Mouse (Mus musculus) forebrain, embryonic 10.5 days (tissue): ENCODE data around the gene Pde4b. TPM values are rescaled to one million over a fixed set of nuclear protein-coding genes. Genes with fewer than 3 reads are reported as not detected.
A peak's percentile ranks its signal among the peaks of the same experiment; 100 is the strongest.

Experiments used
- DNase-seq: peaks from one replicate; pipeline ENCODE4 v3.0.0-alpha.2; 2017; ENCODE audit warnings: low spot score; ENCODE audit errors: extremely low spot score
- H3K27ac ChIP-seq: fragments of 300-500 bp; sonication (generic); 2 replicates; pipeline ENCODE4 v1.5.1; 2016; ENCODE audit warnings: mild to moderate bottlenecking
- H3K27me3 ChIP-seq: fragments of 300-500 bp; sonication (generic); 2 replicates; pipeline ENCODE4 v1.6.1; 2016; ENCODE audit warnings: mild to moderate bottlenecking; ENCODE audit not compliant: poor library complexity, severe bottlenecking
- H3K36me3 ChIP-seq: fragments of 300-500 bp; sonication (generic); replicated peaks from 2 replicates; pipeline ENCODE4 v1.6.1; 2016; ENCODE audit warnings: mild to moderate bottlenecking, moderate library complexity
- H3K4me1 ChIP-seq: fragments of 300-500 bp; sonication (generic); 2 replicates; pipeline ENCODE4 v1.6.1; 2016
- H3K4me3 ChIP-seq: fragments of 300-500 bp; sonication (generic); 2 replicates; pipeline ENCODE4 v1.5.1; 2016; ENCODE audit warnings: mild to moderate bottlenecking, moderate library complexity
- H3K9me3 ChIP-seq: fragments of 300-500 bp; sonication (generic); 2 replicates; pipeline ENCODE4 v1.6.1; 2016; ENCODE audit warnings: mild to moderate bottlenecking, moderate library complexity
- WGBS: fragments of 180-500 bp; shearing (Covaris S2); methylation state at CpG from one replicate; pipeline ENCODE4 v1.1.7; 2016; 5-methylcytosine and 5-hydroxymethylcytosine counted together
- polyA plus RNA-seq: library from polyadenylated mRNA; unstranded; fragments of >200 nt; fragmentation: Nextera tagmentation; extraction: Ambion mirVana; gene quantifications from 2 replicates; pipeline ENCODE4 v1.2.1, GENCODE M21; 2016

Gene Pde4b
- polyA plus RNA-seq, 1 experiment from 2014 or later = 6.3 TPM

GRCm38 (mm10) chr4:102439401-102440118, 352.2 kb downstream of the Pde4b start:
- Histone ChIP-seq H3K27ac (no peak overlapping the region), H3K4me3 (no peak overlapping the region), H3K36me3 (no peaks in the 10 kb centered on the region), H3K27me3 (no peaks in the 10 kb centered on the region), H3K9me3 (no peaks in the 10 kb centered on the region), H3K4me1 (peaks cover 22% of the 10 kb centered on the region)
- WGBS = 84% methylated on average over 5 of the region's 5 CpGs
- no peak for DNase-seq

GRCm38 (mm10) chr4:102440119-102440481, 352.8 kb downstream of the Pde4b start:
- 82% methylated on average over 4 of the region's 4 CpGs for WGBS
- Histone ChIP-seq H3K9me3 (no peaks in the 10 kb centered on the region), H3K4me1 (peaks cover 28% of the 10 kb centered on the region), H3K4me3 (no peak overlapping the region), H3K27me3 (no peaks in the 10 kb centered on the region), H3K36me3 (no peaks in the 10 kb centered on the region), H3K27ac (no peak overlapping the region)
- no peak for DNase-seq

- no peaks in the 10 kb centered on the region for H3K9me3 ChIP-seq
- no peaks in the 10 kb centered on the region for H3K36me3 ChIP-seq
- peak overlapping the region; percentile 63; the same call in 1 of the 2 replicates for H3K27ac ChIP-seq
- 65% methylated on average over 5 of the region's 5 CpGs for WGBS
- H3K4me1 ChIP-seq = peaks cover 29% of the 10 kb centered on the region
- H3K4me3 ChIP-seq = no peak overlapping the region
- H3K27me3 ChIP-seq = no peaks in the 10 kb centered on the region
- no peak for DNase-seq
These were observed 356.2 kb downstream of the Pde4b start for GRCm38 (mm10) chr4:102443533-102443932.

- DNase-seq = no peak
- H3K4me3 ChIP-seq = no peak overlapping the region
- H3K27me3 ChIP-seq = no peaks in the 10 kb centered on the region
- no peaks in the 10 kb centered on the region for H3K9me3 ChIP-seq
- no peak overlapping the region for H3K27ac ChIP-seq
- 25% methylated on average over 3 of the region's 3 CpGs for WGBS
- H3K4me1 ChIP-seq = peaks cover 26% of the 10 kb centered on the region
- H3K36me3 ChIP-seq = no peaks in the 10 kb centered on the region
These were observed 357.2 kb downstream of the Pde4b start for GRCm38 (mm10) chr4:102444501-102444900.

GRCm38 (mm10) chr4:102446160-102446945, 359.0 kb downstream of the Pde4b start:
- Histone ChIP-seq H3K27ac (no peak overlapping the region), H3K4me1 (peaks cover 24% of the 10 kb centered on the region), H3K27me3 (no peaks in the 10 kb centered on the region), H3K4me3 (no peak overlapping the region), H3K36me3 (no peaks in the 10 kb centered on the region), H3K9me3 (no peaks in the 10 kb centered on the region)
- DNase-seq = no peak
- 85% methylated on average over 8 of the region's 8 CpGs for WGBS

- WGBS = 74% methylated on average over 3 of the region's 3 CpGs
- no peaks in the 10 kb centered on the region for H3K9me3 ChIP-seq
- H3K27me3 ChIP-seq = no peaks in the 10 kb centered on the region
- H3K36me3 ChIP-seq = no peaks in the 10 kb centered on the region
- no peaks in the 10 kb centered on the region; the same call in 1 of the 2 replicates for H3K4me1 ChIP-seq
- no peak for DNase-seq
- H3K4me3 ChIP-seq = no peak overlapping the region
- no peak overlapping the region for H3K27ac ChIP-seq
These were observed 369.1 kb downstream of the Pde4b start for GRCm38 (mm10) chr4:102456426-102456825.

- WGBS = 81% methylated on average over 5 of the region's 5 CpGs
- Histone ChIP-seq H3K9me3 (no peaks in the 10 kb centered on the region), H3K4me3 (no peak overlapping the region), H3K27me3 (no peaks in the 10 kb centered on the region), H3K4me1 (no peaks in the 10 kb centered on the region; the same call in 1 of the 2 replicates), H3K27ac (no peak overlapping the region), H3K36me3 (no peaks in the 10 kb centered on the region)
- no peak for DNase-seq
These were observed 372.1 kb downstream of the Pde4b start for GRCm38 (mm10) chr4:102459216-102459999.

- H3K4me3 ChIP-seq = no peak overlapping the region
- 51% methylated on average over 3 of the region's 3 CpGs for WGBS
- H3K27ac ChIP-seq = no peak overlapping the region
- H3K4me1 ChIP-seq = peaks cover 25% of the 10 kb centered on the region
- no peaks in the 10 kb centered on the region for H3K36me3 ChIP-seq
- no peaks in the 10 kb centered on the region for H3K27me3 ChIP-seq
- H3K9me3 ChIP-seq = no peaks in the 10 kb centered on the region
- DNase-seq = no peak
These were observed 390.8 kb downstream of the Pde4b start for GRCm38 (mm10) chr4:102478104-102478503.

GRCm38 (mm10) chr4:102478860-102479259, 391.5 kb downstream of the Pde4b start:
- Histone ChIP-seq H3K9me3 (no peaks in the 10 kb centered on the region), H3K27ac (no peak overlapping the region), H3K4me1 (peaks cover 33% of the 10 kb centered on the region), H3K36me3 (no peaks in the 10 kb centered on the region), H3K4me3 (no peak overlapping the region), H3K27me3 (no peaks in the 10 kb centered on the region)
- no peak for DNase-seq
- 89% methylated on average over 7 of the region's 7 CpGs for WGBS

- peak; percentile 25 for DNase-seq
- H3K4me1 ChIP-seq = peaks cover 41% of the 10 kb centered on the region
- H3K4me3 ChIP-seq = no peak overlapping the region
- no peaks in the 10 kb centered on the region for H3K9me3 ChIP-seq
- WGBS = 72% methylated on average over 6 of the region's 6 CpGs
- H3K36me3 ChIP-seq = no peaks in the 10 kb centered on the region
- no peak overlapping the region for H3K27ac ChIP-seq
- no peaks in the 10 kb centered on the region for H3K27me3 ChIP-seq
These were observed 393.6 kb downstream of the Pde4b start for GRCm38 (mm10) chr4:102480830-102481484.

GRCm38 (mm10) chr4:102483354-102484018, 396.1 kb downstream of the Pde4b start:
- Histone ChIP-seq H3K9me3 (no peaks in the 10 kb centered on the region), H3K36me3 (no peaks in the 10 kb centered on the region), H3K27ac (peak overlapping the region; percentile 56; the same call in 1 of the 2 replicates), H3K4me1 (peaks cover 44% of the 10 kb centered on the region), H3K4me3 (no peak overlapping the region), H3K27me3 (no peaks in the 10 kb centered on the region)
- no peak for DNase-seq
- WGBS = 42% methylated on average over 7 of the region's 7 CpGs

GRCm38 (mm10) chr4:102484738-102485137, 397.4 kb downstream of the Pde4b start:
- no peak for DNase-seq
- no peaks in the 10 kb centered on the region for H3K27me3 ChIP-seq
- no peaks in the 10 kb centered on the region for H3K36me3 ChIP-seq
- H3K4me3 ChIP-seq = no peak overlapping the region
- H3K27ac ChIP-seq = no peak overlapping the region
- H3K4me1 ChIP-seq = peaks cover 39% of the 10 kb centered on the region
- WGBS = 78% methylated on average over 2 of the region's 2 CpGs
- no peaks in the 10 kb centered on the region for H3K9me3 ChIP-seq
